Mouse (Mus musculus) liver, embryonic 14.5 days (tissue): Measurements from ENCODE around the gene Fam214a. TPM values are rescaled to one million over a fixed set of nuclear protein-coding genes. Genes with fewer than 3 reads are reported as not detected.

Experiments
- ATAC-seq: fragments of 200-750 bp; cut with Nextera tagmentation; 2 replicates; pipeline ENCODE4 v1.8.0; 2017; ENCODE audit warnings: moderate number of reproducible peaks, mild to moderate bottlenecking, moderate library complexity; ENCODE audit not compliant: insufficient read depth
- DNase-seq, 3 experiments: peaks; one replicate each; pipeline ENCODE4 v3.0.0-alpha.2; 2012 to 2013; ENCODE audit warnings: low read depth in 3 of 3, low spot score in 3 of 3
- H3K27ac ChIP-seq: fragments of 300-500 bp; sonication (generic); 2 replicates; pipeline ENCODE4 v1.5.1; 2014; ENCODE audit warnings: moderate library complexity, mild to moderate bottlenecking, control low read depth, inconsistent platforms
- H3K27me3 ChIP-seq: fragments of 300-500 bp; sonication (generic); 2 replicates; pipeline ENCODE4 v1.6.1; 2014; ENCODE audit warnings: mild to moderate bottlenecking, low read length, moderate library complexity; ENCODE audit not compliant: control insufficient read depth, insufficient read depth
- H3K36me3 ChIP-seq: fragments of 300-500 bp; sonication (generic); replicated peaks from 2 replicates; pipeline ENCODE4 v1.6.1; 2014; ENCODE audit warnings: low read depth; ENCODE audit not compliant: control insufficient read depth, insufficient read depth
- H3K4me1 ChIP-seq, 2 experiments: fragments of 200-500 bp in 1 of 2; fragments of 300-500 bp in 1 of 2; sonication (generic) in 1 of 2; replicated peaks; 2 replicates each; pipeline ENCODE4 v1.6.1; 2012 to 2014; ENCODE audit warnings: antibody characterized with exemption in 1 of 2, inconsistent platforms in 1 of 2, low read length in 1 of 2; ENCODE audit not compliant: control insufficient read depth in 2 of 2, insufficient read depth in 2 of 2
- H3K4me2 ChIP-seq: fragments of 300-500 bp; sonication (generic); 2 replicates; pipeline ENCODE4 v1.6.1; 2014; ENCODE audit warnings: low read depth, mild to moderate bottlenecking, control low read depth, moderate library complexity
- H3K4me3 ChIP-seq, 2 experiments: fragments of 200-500 bp in 1 of 2; fragments of 300-500 bp in 1 of 2; sonication (generic) in 1 of 2; 2 replicates each; pipeline ENCODE4 v1.5.1; 2012 to 2014; ENCODE audit warnings: low read depth in 2 of 2, low read length in 2 of 2, mild to moderate bottlenecking in 2 of 2, control low read depth in 1 of 2, inconsistent platforms in 1 of 2, moderate library complexity in 1 of 2; ENCODE audit not compliant: insufficient read depth in 1 of 2
- H3K9ac ChIP-seq: fragments of 300-500 bp; sonication (generic); replicated peaks from 2 replicates; pipeline ENCODE4 v1.6.1; 2014; ENCODE audit warnings: mild to moderate bottlenecking, control low read depth, moderate library complexity
- H3K9me3 ChIP-seq: fragments of 300-500 bp; sonication (generic); 2 replicates; pipeline ENCODE4 v1.6.1; 2016; ENCODE audit warnings: low read length, mixed read lengths; ENCODE audit not compliant: control insufficient read depth
- CTCF ChIP-seq: IDR thresholded peaks from 2 replicates; pipeline ENCODE4 v1.5.1; 2016; ENCODE audit warnings: antibody characterized with exemption, low read depth, control low read depth
- EP300 ChIP-seq: IDR thresholded peaks from 2 replicates; pipeline ENCODE4 v1.6.1; 2016; ENCODE audit warnings: antibody characterized with exemption, low read depth
- WGBS: fragments of 180-500 bp; shearing (Covaris S2); extraction: QIAGEN DNeasy Blood & Tissue Kit; methylation state at CpG from one replicate; pipeline ENCODE4 v1.1.7; 2014; ENCODE audit not compliant: insufficient replicate concordance; 5-methylcytosine and 5-hydroxymethylcytosine counted together
- polyA plus RNA-seq, 2 experiments: library from polyadenylated mRNA; depleted of rRNA in 1 of 2; stranded (reverse) in 1 of 2; unstranded in 1 of 2; fragments of >200 nt; fragmentation: Nextera tagmentation in 1 of 2; extraction: Ambion mirVana in 1 of 2; gene quantifications; 2 replicates each; pipeline versions ENCODE4 v1.2.1 to v1.2.3; 2012 to 2014

The Fam214a gene
- polyA plus RNA-seq, 2 experiments: 0.78 to 1.5 TPM

DNA sequence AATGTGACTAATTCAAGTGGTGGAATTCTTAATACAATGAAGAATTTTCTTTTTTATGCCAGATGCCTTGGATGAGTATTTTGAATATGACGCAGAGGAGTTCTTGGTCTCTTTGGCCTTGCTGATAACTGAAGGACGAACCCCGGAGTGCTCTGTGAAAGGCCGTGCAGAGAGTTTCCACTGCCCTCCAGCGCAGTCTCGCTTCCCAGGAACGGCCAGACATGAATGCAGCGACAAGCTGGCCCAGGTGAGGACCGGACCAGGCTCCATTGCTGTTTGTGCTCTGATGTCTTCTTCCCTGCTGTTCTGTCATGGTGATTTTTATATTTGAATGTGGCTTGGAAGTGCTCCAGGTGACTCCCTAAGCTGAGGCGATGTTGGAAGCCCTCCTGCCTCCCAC is 51.5 kb downstream of the Fam214a start:
- no peak overlapping the region for H3K9ac ChIP-seq
- 77% methylated on average over 10 of the region's 10 CpGs for WGBS
- H3K4me2 ChIP-seq: no peak overlapping the region
- no peaks in the 10 kb centered on the region for H3K27me3 ChIP-seq
- H3K27ac ChIP-seq: no peak overlapping the region
- no peak for TF ChIP-seq EP300
- TF ChIP-seq CTCF: no peak
- no peak overlapping the region for H3K4me3 ChIP-seq
- no peaks in the 10 kb centered on the region for H3K36me3 ChIP-seq
- ATAC-seq: no peak
- no peaks in the 10 kb centered on the region for H3K4me1 ChIP-seq
- DNase-seq: no peak
- no peaks in the 10 kb centered on the region for H3K9me3 ChIP-seq

DNA sequence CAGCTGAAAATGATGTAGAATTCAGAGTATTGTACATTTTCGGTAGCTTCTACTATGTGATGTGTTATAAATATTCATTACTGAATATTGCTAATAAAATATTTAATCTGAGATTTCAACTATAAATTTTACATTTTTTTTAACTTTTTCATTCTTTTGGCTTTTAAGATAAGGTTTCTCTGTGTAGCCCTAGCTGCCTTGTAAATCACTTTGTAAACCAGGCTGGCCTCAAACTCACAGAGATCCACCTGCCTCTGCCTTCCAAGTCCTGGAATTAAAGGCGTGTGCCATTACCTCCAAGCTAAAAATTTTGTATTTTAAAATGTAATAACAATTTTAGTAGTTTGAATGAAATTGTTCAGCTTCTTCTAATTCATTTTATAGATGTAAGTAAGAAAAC is 63.9 kb downstream of the Fam214a start:
- H3K36me3 ChIP-seq: no peaks in the 10 kb centered on the region
- no peaks in the 10 kb centered on the region for H3K27me3 ChIP-seq
- no peak for TF ChIP-seq EP300
- no peak for TF ChIP-seq CTCF
- no peaks in the 10 kb centered on the region for H3K4me1 ChIP-seq
- H3K9me3 ChIP-seq: no peaks in the 10 kb centered on the region
- H3K4me2 ChIP-seq: no peak overlapping the region
- H3K9ac ChIP-seq: no peak overlapping the region
- ATAC-seq: no peak
- H3K4me3 ChIP-seq: no peak overlapping the region
- peak in 1 of 3 experiments; percentile 27 for DNase-seq
- H3K27ac ChIP-seq: no peak overlapping the region
- 71% methylated on average over 2 of the region's 2 CpGs for WGBS

DNA sequence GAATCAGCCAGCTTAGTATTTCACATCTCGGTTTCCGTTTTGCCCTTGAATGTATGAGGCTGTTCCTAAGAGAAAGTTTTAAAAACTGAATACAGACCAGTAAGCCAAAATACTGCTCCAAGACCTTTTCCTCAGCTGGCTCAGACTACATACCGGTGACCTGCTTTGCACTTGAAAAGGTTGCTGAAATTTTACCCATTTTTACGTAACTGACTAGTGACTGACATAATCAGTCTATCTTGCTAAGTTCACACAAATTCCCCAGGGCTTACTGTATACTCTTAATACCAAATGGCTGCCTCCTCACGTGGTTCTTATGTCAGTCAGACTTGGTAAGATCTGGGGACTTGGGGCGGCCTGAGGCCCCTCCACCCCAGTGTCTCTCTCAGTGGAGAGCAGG is 66.5 kb downstream of the Fam214a start:
- WGBS: 72% methylated on average over 6 of the region's 6 CpGs

DNA sequence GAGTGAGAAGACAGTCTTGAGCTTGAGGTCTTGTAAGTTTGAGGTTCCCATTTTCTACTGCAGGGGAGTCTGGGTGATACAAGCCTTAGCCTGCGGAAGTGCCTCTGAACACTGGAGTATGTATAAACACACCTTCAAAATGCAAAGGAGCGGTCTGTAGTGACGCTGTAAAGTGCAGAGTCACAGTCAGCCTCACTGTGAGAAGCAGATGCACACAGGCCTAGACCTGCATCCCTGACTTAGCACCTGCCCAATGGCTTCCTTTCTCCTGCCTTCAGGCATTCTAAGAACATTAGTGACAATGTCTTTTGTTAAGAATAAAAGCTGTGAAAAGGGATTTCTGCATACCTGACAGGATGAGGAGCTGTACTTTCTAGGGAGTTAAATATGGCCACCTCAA is 66.9 kb downstream of the Fam214a start:
- no peaks in the 10 kb centered on the region for H3K9me3 ChIP-seq
- no peak overlapping the region for H3K4me3 ChIP-seq
- no peak overlapping the region for H3K4me2 ChIP-seq
- DNase-seq (no peak), ATAC-seq (no peak)
- peaks cover 0 to 13% of the 10 kb centered on the region in 2 experiments; a peak in 2 of 4 replicates for H3K4me1 ChIP-seq
- H3K36me3 ChIP-seq: no peaks in the 10 kb centered on the region
- WGBS: 70% methylated on average over 3 of the region's 3 CpGs
- no peaks in the 10 kb centered on the region for H3K27me3 ChIP-seq
- no peak overlapping the region for H3K9ac ChIP-seq
- no peak overlapping the region for H3K27ac ChIP-seq
- TF ChIP-seq EP300 (no peak), CTCF (no peak)

More for the DNA sequence above, 66.5 kb downstream of the Fam214a start:
- Histone ChIP-seq H3K9ac (no peak overlapping the region), H3K36me3 (no peaks in the 10 kb centered on the region), H3K9me3 (no peaks in the 10 kb centered on the region), H3K4me3 (no peak overlapping the region), H3K4me1 (peaks cover 0 to 9% of the 10 kb centered on the region in 2 experiments; a peak in 2 of 4 replicates), H3K27ac (no peak overlapping the region), H3K4me2 (no peak overlapping the region), H3K27me3 (no peaks in the 10 kb centered on the region)
- DNase-seq (no peak), ATAC-seq (no peak)
- TF ChIP-seq CTCF: no peak
- TF ChIP-seq EP300: no peak

DNA sequence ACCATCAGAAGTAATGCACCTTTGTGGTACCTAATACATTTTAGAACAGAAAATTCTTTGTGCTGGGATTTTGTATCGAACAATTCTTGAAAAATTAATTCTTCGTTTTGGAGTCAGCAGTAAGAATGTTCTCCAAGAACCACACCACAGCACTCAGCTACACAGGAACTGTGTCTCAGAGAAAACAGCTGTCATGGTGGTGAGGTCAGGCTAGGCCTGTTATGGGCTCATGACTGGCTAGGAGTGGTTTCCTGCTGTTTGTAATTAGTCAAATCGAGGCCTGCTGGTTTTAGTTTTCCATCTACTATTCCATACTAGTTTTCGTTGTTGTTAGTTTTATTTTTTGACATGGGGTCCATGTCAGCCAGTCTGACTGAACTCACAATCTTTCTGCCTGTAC is 67.9 kb downstream of the Fam214a start:
- no peak overlapping the region for H3K9ac ChIP-seq
- no peak overlapping the region for H3K27ac ChIP-seq
- H3K36me3 ChIP-seq: no peaks in the 10 kb centered on the region
- DNase-seq (no peak), ATAC-seq (no peak)
- 59% methylated on average over 4 of the region's 4 CpGs for WGBS
- no peak overlapping the region for H3K4me2 ChIP-seq
- peaks cover 0 to 13% of the 10 kb centered on the region in 2 experiments; a peak in 2 of 4 replicates for H3K4me1 ChIP-seq
- H3K4me3 ChIP-seq: no peak overlapping the region
- TF ChIP-seq EP300: no peak
- TF ChIP-seq CTCF: no peak
- H3K9me3 ChIP-seq: no peaks in the 10 kb centered on the region
- no peaks in the 10 kb centered on the region for H3K27me3 ChIP-seq
